ENCODE assay signal across 9 mouse cellular contexts in the genomic region with DNA sequence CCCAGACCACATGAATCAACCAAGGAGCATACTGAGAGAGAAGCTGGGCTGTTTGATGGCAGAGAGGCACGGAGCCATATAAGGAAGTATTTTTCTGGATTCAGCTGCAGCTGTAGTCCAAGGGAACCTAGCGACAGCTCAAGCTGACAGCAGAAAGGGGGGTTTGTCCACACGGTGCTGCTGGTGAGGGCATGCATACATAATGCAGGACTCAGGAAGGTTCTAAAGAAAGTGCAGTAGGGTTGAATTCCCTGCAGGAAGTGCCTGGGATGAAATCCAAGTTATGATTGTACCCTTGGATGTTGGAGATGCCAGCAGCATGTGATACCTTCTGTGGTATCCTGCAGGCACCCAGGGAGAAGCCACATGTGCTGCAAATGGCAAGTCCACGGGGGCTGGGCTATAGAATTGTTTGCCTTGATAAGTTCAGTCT.
DNase-seq lines count a peak whose midpoint lies in the region; ATAC-seq lines count a peak whose summit lies in the region.
"Had no signal": no experiment of that assay in that cellular context is flagged by ENCODE, and none has a peak within 500 bp of the region (broad histone marks: within the 10 kb centered on the region; RNA-seq: fewer than 3 reads in every experiment).

No protein-coding gene starts in this region.

- H3K27me3 ChIP-seq in hindbrain, embryonic 14.5 days (ENCODE audit: control insufficient read depth, insufficient read depth, low read length), result no peaks in the 10 kb centered on the region
- no peaks in the 10 kb centered on the region for H3K27me3 ChIP-seq in hindbrain, embryonic 10.5 days (ENCODE audit: insufficient read depth, poor library complexity, severe bottlenecking)
- no peaks in the 10 kb centered on the region for H3K27me3 ChIP-seq in hindbrain, embryonic 16.5 days (replicated peaks; ENCODE audit: control insufficient read depth, insufficient read depth, low read length)

- no peak for DNase-seq in hindbrain, embryonic 14.5 days (ENCODE audit: low spot score)
- DNase-seq in hindbrain, embryonic 10.5 days (ENCODE audit: low spot score), result no peak
- DNase-seq in 3T3-L1 (ENCODE audit: low read depth, low spot score), result peak; percentile 48
- peak; percentile 83 for DNase-seq in cerebellum, adult 11-12 months
- DNase-seq in yolk sac, embryonic 10.5 days (ENCODE audit: low spot score), result no peak
- DNase-seq: adrenal gland, postnatal 14 days; lung, postnatal 36 days had no signal

- no peak overlapping the region for H3K27ac ChIP-seq in hindbrain, embryonic 14.5 days
- H3K27ac ChIP-seq in hindbrain, embryonic 10.5 days, result no peak overlapping the region
- H3K27ac ChIP-seq in hindbrain, embryonic 16.5 days (ENCODE audit: low read depth, low read length), result no peak overlapping the region

- no peaks in the 10 kb centered on the region for H3K36me3 ChIP-seq in hindbrain, embryonic 14.5 days (replicated peaks; ENCODE audit: control insufficient read depth, insufficient read depth)
- H3K36me3 ChIP-seq in hindbrain, embryonic 10.5 days, result no peaks in the 10 kb centered on the region
- no peaks in the 10 kb centered on the region for H3K36me3 ChIP-seq in hindbrain, embryonic 16.5 days (ENCODE audit: control insufficient read depth, insufficient read depth, low read length)

- 28% methylated on average over 4 of the region's 4 CpGs for WGBS in hindbrain, embryonic 14.5 days
- 42% methylated on average over 4 of the region's 4 CpGs for WGBS in hindbrain, embryonic 10.5 days
- 18% methylated on average over 4 of the region's 4 CpGs for WGBS in hindbrain, embryonic 16.5 days

- peak; percentile 59; the same call in 1 of the 2 replicates for ATAC-seq in hindbrain, embryonic 14.5 days (ENCODE audit: low FRiP score)
- ATAC-seq in hindbrain, embryonic 16.5 days, result peak; percentile 79
- no peak for ATAC-seq in erythroblast, adult 5-6 weeks (replicated peaks; ENCODE audit: low FRiP score, poor library complexity, severe bottlenecking)

- H3K4me1 ChIP-seq in hindbrain, embryonic 14.5 days (replicated peaks; ENCODE audit: control insufficient read depth, insufficient read depth, low read length), result peaks cover 6% of the 10 kb centered on the region
- H3K4me1 ChIP-seq in hindbrain, embryonic 10.5 days (replicated peaks), result 0 out of 2 replicates have a peak, but pooled peaks cover 6% of the 10 kb centered on the region
- H3K4me1 ChIP-seq in hindbrain, embryonic 16.5 days (ENCODE audit: control insufficient read depth, insufficient read depth, low read depth, low read length), result peaks cover 4% of the 10 kb centered on the region; the same call in 1 of the 2 replicates

- H3K9ac ChIP-seq in hindbrain, embryonic 14.5 days, result no peak overlapping the region
- H3K9ac ChIP-seq in hindbrain, embryonic 16.5 days (ENCODE audit: low read depth, low read length), result no peak overlapping the region

- no peak overlapping the region for H3K4me2 ChIP-seq in hindbrain, embryonic 14.5 days (replicated peaks)
- H3K4me2 ChIP-seq in hindbrain, embryonic 16.5 days (ENCODE audit: low read length), result no peak overlapping the region

- H3K4me3 ChIP-seq in hindbrain, embryonic 14.5 days (replicated peaks; ENCODE audit: low read length), result no peak overlapping the region
- H3K4me3 ChIP-seq in hindbrain, embryonic 10.5 days, result no peak overlapping the region
- no peak overlapping the region for H3K4me3 ChIP-seq in hindbrain, embryonic 16.5 days (ENCODE audit: low read length)

- no peaks in the 10 kb centered on the region for H3K9me3 ChIP-seq in hindbrain, embryonic 14.5 days (ENCODE audit: control insufficient read depth, low read length)
- no peaks in the 10 kb centered on the region for H3K9me3 ChIP-seq in hindbrain, embryonic 10.5 days
- no peaks in the 10 kb centered on the region for H3K9me3 ChIP-seq in hindbrain, embryonic 16.5 days (ENCODE audit: control insufficient read depth, low read length)

Comparison
In these comparisons a context has a peak if more than half of its experiments do, and no peak if none do; other contexts are left out.
1. DNase-seq: peak in 3T3-L1 (single experiment) and cerebellum, adult 11-12 months (single experiment); none in hindbrain, embryonic 14.5 days (single experiment), hindbrain, embryonic 10.5 days (single experiment) and yolk sac, embryonic 10.5 days (single experiment).